In the genomic region with DNA sequence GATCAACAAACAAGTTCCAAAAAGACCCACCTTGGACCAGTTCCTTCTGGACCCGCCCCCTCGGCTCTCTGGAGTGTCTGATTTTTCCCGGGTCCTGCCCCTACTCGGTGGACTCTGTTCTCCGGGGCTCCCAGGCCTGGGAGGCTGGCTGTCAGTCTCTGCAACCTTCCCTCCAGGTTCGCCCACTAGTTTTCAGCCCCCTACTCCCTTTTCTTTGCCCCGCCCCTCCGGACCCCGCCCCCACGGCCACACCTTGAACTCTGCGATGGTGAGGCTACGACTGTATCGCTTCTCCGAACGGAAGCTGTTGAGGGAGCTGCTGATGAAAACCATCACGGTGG, we compare ENCODE assay signal across 9 mouse cellular contexts. TPM values are rescaled to one million over a fixed set of nuclear protein-coding genes. Genes with fewer than 3 reads are reported as not detected.
DNase-seq lines count a peak whose midpoint lies in the region; ATAC-seq lines count a peak whose summit lies in the region.
"Had no signal": no experiment of that assay in that cellular context is flagged by ENCODE, and none has a peak within 500 bp of the region (broad histone marks: within the 10 kb centered on the region; RNA-seq: fewer than 3 reads in every experiment).

No protein-coding gene starts in this region.

- H3K27me3 ChIP-seq in kidney, embryonic 14.5 days (ENCODE audit: control insufficient read depth, insufficient read depth, low read length) = no peaks in the 10 kb centered on the region
- no peaks in the 10 kb centered on the region for H3K27me3 ChIP-seq in hindbrain, embryonic 15.5 days
- H3K27me3 ChIP-seq in midbrain, embryonic 16.5 days (ENCODE audit: control insufficient read depth, insufficient read depth, low read depth, low read length) = no peaks in the 10 kb centered on the region

- WGBS in kidney, embryonic 14.5 days = under 1% methylated on average over 16 of the region's 16 CpGs
- under 1% methylated on average over 16 of the region's 16 CpGs for WGBS in hindbrain, embryonic 15.5 days
- WGBS in midbrain, embryonic 16.5 days = under 1% methylated on average over 16 of the region's 16 CpGs

- no peak for DNase-seq in kidney, adult 11 months
- DNase-seq in frontal cortex, postnatal 10 days (ENCODE audit: low spot score in 2 of 2) = no peak
- DNase-seq in frontal cortex, postnatal 14 days (ENCODE audit: low spot score in 2 of 2) = no peak
- no peak for DNase-seq in lung, adult 18-20 months

- peaks cover 17% of the 10 kb centered on the region for H3K4me1 ChIP-seq in kidney, embryonic 14.5 days (ENCODE audit: control insufficient read depth, insufficient read depth, low read length)
- H3K4me1 ChIP-seq in brown adipose tissue, adult 24 weeks (ENCODE audit: control insufficient read depth, insufficient read depth, insufficient read length, low read length) = peaks cover 2% of the 10 kb centered on the region; the same call in 1 of the 2 replicates
- peaks cover 21% of the 10 kb centered on the region for H3K4me1 ChIP-seq in hindbrain, embryonic 15.5 days (replicated peaks)
- H3K4me1 ChIP-seq in midbrain, embryonic 16.5 days (ENCODE audit: control insufficient read depth, insufficient read depth, low read length) = peaks cover 16% of the 10 kb centered on the region

- peaks cover 43% of the 10 kb centered on the region for H3K36me3 ChIP-seq in kidney, embryonic 14.5 days (ENCODE audit: control insufficient read depth, insufficient read depth, low read length)
- H3K36me3 ChIP-seq in hindbrain, embryonic 15.5 days = peaks cover 34% of the 10 kb centered on the region
- H3K36me3 ChIP-seq in midbrain, embryonic 16.5 days (ENCODE audit: control insufficient read depth, insufficient read depth, low read length) = peaks cover 13% of the 10 kb centered on the region

- no peaks in the 10 kb centered on the region for H3K9me3 ChIP-seq in kidney, embryonic 14.5 days (ENCODE audit: control insufficient read depth, low read length)
- no peaks in the 10 kb centered on the region for H3K9me3 ChIP-seq in hindbrain, embryonic 15.5 days
- H3K9me3 ChIP-seq in midbrain, embryonic 16.5 days (replicated peaks; ENCODE audit: control insufficient read depth, low read length, poor library complexity, severe bottlenecking) = no peaks in the 10 kb centered on the region

- H3K9ac ChIP-seq in kidney, embryonic 14.5 days (ENCODE audit: low read depth, low read length) = peak overlapping the region; percentile 82
- peak overlapping the region; percentile 77 for H3K9ac ChIP-seq in hindbrain, embryonic 15.5 days
- peak overlapping the region; percentile 69 for H3K9ac ChIP-seq in midbrain, embryonic 16.5 days (ENCODE audit: low read depth, low read length)

- peak overlapping the region; percentile 73 for H3K4me2 ChIP-seq in kidney, embryonic 14.5 days (replicated peaks; ENCODE audit: low read depth, low read length)
- H3K4me2 ChIP-seq in hindbrain, embryonic 15.5 days = peak overlapping the region; percentile 67
- peak overlapping the region; percentile 77 for H3K4me2 ChIP-seq in midbrain, embryonic 16.5 days (ENCODE audit: low read length)

- H3K4me3 ChIP-seq in kidney, embryonic 14.5 days (ENCODE audit: low read length) = peak overlapping the region; percentile 82
- H3K4me3 ChIP-seq in brown adipose tissue, adult 24 weeks (ENCODE audit: insufficient read depth, low read depth, low read length) = peak overlapping the region; percentile 76
- peak overlapping the region; percentile 61 for H3K4me3 ChIP-seq in hindbrain, embryonic 15.5 days
- peak overlapping the region; percentile 54 for H3K4me3 ChIP-seq in midbrain, embryonic 16.5 days (ENCODE audit: low read depth, low read length)

- peak; percentile 32; the same call in 1 of the 2 replicates for ATAC-seq in kidney, embryonic 14.5 days (ENCODE audit: low FRiP score, low TSS enrichment)
- ATAC-seq in hindbrain, embryonic 15.5 days (ENCODE audit: low FRiP score, low read depth) = peak; percentile 40
- peak; percentile 33 for ATAC-seq in midbrain, embryonic 16.5 days

- 0 out of 2 replicates have a peak overlapping the region, but pooled peaks have one; percentile 32 for H3K27ac ChIP-seq in kidney, embryonic 14.5 days (ENCODE audit: low read depth, low read length)
- H3K27ac ChIP-seq in brown adipose tissue, adult 24 weeks (replicated peaks; ENCODE audit: low read depth, low read length) = no peak overlapping the region
- H3K27ac ChIP-seq in hindbrain, embryonic 15.5 days (replicated peaks) = peak overlapping the region; percentile 99
- peak overlapping the region; percentile 95 for H3K27ac ChIP-seq in midbrain, embryonic 16.5 days (ENCODE audit: low read length)

RNA-seq across cellular contexts. Expression of a gene that starts 0.5 kb away (rescaled TPM):
- polyA plus RNA-seq in kidney, embryonic 14.5 days (2014; fragmentation: Nextera tagmentation; extraction: Ambion mirVana) = 173 and 268 TPM in 2 replicates
- 93.0 and 113 TPM in 2 replicates for polyA plus RNA-seq in brown adipose tissue, adult 24 weeks (2012; ENCODE audit: insufficient read depth, insufficient read length, missing spikeins)
- polyA plus RNA-seq in hindbrain, embryonic 15.5 days (2015; fragmentation: Nextera tagmentation; extraction: Ambion mirVana) = 176 and 178 TPM in 2 replicates
- 158 and 166 TPM in 2 replicates for polyA plus RNA-seq in midbrain, embryonic 16.5 days (2015; fragmentation: Nextera tagmentation; extraction: Ambion mirVana)

RNA-seq across cellular contexts. Expression of a gene that starts 0.8 kb away (rescaled TPM):
- polyA plus RNA-seq in kidney, embryonic 14.5 days (2014; fragmentation: Nextera tagmentation; extraction: Ambion mirVana) = 174 and 199 TPM in 2 replicates
- 62.8 and 71.2 TPM in 2 replicates for polyA plus RNA-seq in brown adipose tissue, adult 24 weeks (2012; ENCODE audit: insufficient read depth, insufficient read length, missing spikeins)
- polyA plus RNA-seq in hindbrain, embryonic 15.5 days (2015; fragmentation: Nextera tagmentation; extraction: Ambion mirVana) = 430 and 435 TPM in 2 replicates
- 436 and 442 TPM in 2 replicates for polyA plus RNA-seq in midbrain, embryonic 16.5 days (2015; fragmentation: Nextera tagmentation; extraction: Ambion mirVana)

RNA-seq across cellular contexts. Expression of a gene that starts 4.2 kb away (rescaled TPM):
- not detected in 2 replicates for polyA plus RNA-seq in kidney, embryonic 14.5 days (2014; fragmentation: Nextera tagmentation; extraction: Ambion mirVana)
- polyA plus RNA-seq in brown adipose tissue, adult 24 weeks (2012; ENCODE audit: insufficient read depth, insufficient read length, missing spikeins) = not detected in 2 replicates
- polyA plus RNA-seq in hindbrain, embryonic 15.5 days (2015; fragmentation: Nextera tagmentation; extraction: Ambion mirVana) = not detected in 2 replicates
- not detected in 2 replicates for polyA plus RNA-seq in midbrain, embryonic 16.5 days (2015; fragmentation: Nextera tagmentation; extraction: Ambion mirVana)
- polyA plus RNA-seq: large intestine, adult 2 months had no signal

RNA-seq across cellular contexts. Expression of a gene that starts 32.7 kb away (rescaled TPM):
- polyA plus RNA-seq in kidney, embryonic 14.5 days (2014; fragmentation: Nextera tagmentation; extraction: Ambion mirVana) = 83.1 and 120 TPM in 2 replicates
- polyA plus RNA-seq in brown adipose tissue, adult 24 weeks (2012; ENCODE audit: insufficient read depth, insufficient read length, missing spikeins) = 549 and 708 TPM in 2 replicates
- polyA plus RNA-seq in hindbrain, embryonic 15.5 days (2015; fragmentation: Nextera tagmentation; extraction: Ambion mirVana) = 86.4 and 88.3 TPM in 2 replicates
- polyA plus RNA-seq in midbrain, embryonic 16.5 days (2015; fragmentation: Nextera tagmentation; extraction: Ambion mirVana) = 64.8 and 65.3 TPM in 2 replicates

RNA-seq across cellular contexts. Expression of a gene that starts 47.4 kb away (rescaled TPM):
- polyA plus RNA-seq in kidney, embryonic 14.5 days (2014; fragmentation: Nextera tagmentation; extraction: Ambion mirVana) = 4.5 TPM in 2 replicates
- 3,242 and 3,950 TPM in 2 replicates for polyA plus RNA-seq in brown adipose tissue, adult 24 weeks (2012; ENCODE audit: insufficient read depth, insufficient read length, missing spikeins)
- 5.2 and 7.1 TPM in 2 replicates for polyA plus RNA-seq in hindbrain, embryonic 15.5 days (2015; fragmentation: Nextera tagmentation; extraction: Ambion mirVana)
- polyA plus RNA-seq in midbrain, embryonic 16.5 days (2015; fragmentation: Nextera tagmentation; extraction: Ambion mirVana) = 5.9 and 8.5 TPM in 2 replicates
